Mouse (Mus musculus) bone marrow, adult 2 months (tissue): Measurements from ENCODE around the gene Rims1.

Experiments used
- CTCF ChIP-seq: fragments of 200-500 bp; IDR thresholded peaks from 2 replicates; pipeline ENCODE4 v1.5.1; 2011; ENCODE audit warnings: low read length, control low read depth; ENCODE audit not compliant: control insufficient read depth, insufficient read depth
- POLR2A ChIP-seq: fragments of 200-500 bp; IDR thresholded peaks from 2 replicates; pipeline ENCODE4 v1.6.1; 2011; ENCODE audit warnings: low read depth, mild to moderate bottlenecking, control low read depth, low read length, borderline replicate concordance; ENCODE audit not compliant: control insufficient read depth

- no peak for TF ChIP-seq CTCF
- TF ChIP-seq POLR2A = no peak
Measured at GRCm38 (mm10) chr1:22410173-22410572, 395.6 kb downstream of the Rims1 start.
